Mouse (Mus musculus) kidney, adult 2 months (tissue): Measurements from ENCODE around the gene Sp140.
"Not testable (repeated sequence)": the region's sequence is repeated elsewhere in the genome, so short reads cannot be mapped to it uniquely, and the experiment has no call there.

Experiments
- CTCF ChIP-seq: fragments of 200-500 bp; conservative IDR thresholded peaks from 2 replicates; pipeline ENCODE4 v1.5.1; 2011; ENCODE audit warnings: low read depth, mild to moderate bottlenecking, control low read depth, low read length, moderate library complexity, mixed read lengths; ENCODE audit not compliant: insufficient read depth, insufficient read length
- POLR2A ChIP-seq: fragments of 200-500 bp; IDR thresholded peaks from one replicate; pipeline ENCODE4 v1.6.1; 2011; ENCODE audit warnings: low read depth, low read length, control low read depth

GRCm38 (mm10) chr1:85618689-85619088 lies 18.5 kb downstream of the Sp140 start:
- not testable (repeated sequence) for TF ChIP-seq CTCF, POLR2A
